Mouse (Mus musculus) testis, adult 2 months (tissue): ENCODE measurements around the gene Tcte1.

ENCODE experiments used
- CTCF ChIP-seq: fragments of 200-500 bp; IDR thresholded peaks from 2 replicates; pipeline ENCODE4 v1.5.1; 2012; ENCODE audit warnings: low read depth, mild to moderate bottlenecking, inconsistent platforms, low read length, moderate library complexity; ENCODE audit not compliant: control insufficient read depth, insufficient read depth, insufficient replicate concordance
- POLR2A ChIP-seq: fragments of 200-500 bp; IDR thresholded peaks from 2 replicates; pipeline ENCODE4 v1.6.1; 2012; ENCODE audit warnings: low read depth, mild to moderate bottlenecking, inconsistent platforms, low read length, moderate library complexity; ENCODE audit not compliant: control insufficient read depth

- TF ChIP-seq POLR2A (no peak; the same call in 1 of the 2 replicates), CTCF (no peak)
Observed at GRCm38 (mm10) chr17:45517135-45517534, 6.1 kb upstream of the Tcte1 start.
